Mouse (Mus musculus) bone marrow macrophage, adult 2 months (primary cell): ENCODE results near the gene Il21. TPM values are rescaled to one million over a fixed set of nuclear protein-coding genes. Genes with fewer than 3 reads are reported as not detected.

Experiments
- H3K27ac ChIP-seq: 2 replicates; pipeline ENCODE4 v1.5.1; 2012; ENCODE audit warnings: low read depth, low read length; ENCODE audit not compliant: insufficient read depth
- H3K4me1 ChIP-seq: 2 replicates; pipeline ENCODE4 v1.6.1; 2012; ENCODE audit warnings: low read length; ENCODE audit not compliant: control insufficient read depth, insufficient read depth
- H3K4me3 ChIP-seq: 2 replicates; pipeline ENCODE4 v1.5.1; 2012; ENCODE audit warnings: mild to moderate bottlenecking, low read length, moderate library complexity; ENCODE audit not compliant: insufficient read depth
- CTCF ChIP-seq: IDR thresholded peaks from 2 replicates; pipeline ENCODE4 v1.5.1; 2012; ENCODE audit warnings: low read depth, mild to moderate bottlenecking, low read length, moderate library complexity
- POLR2A ChIP-seq: IDR thresholded peaks from 2 replicates; pipeline ENCODE4 v1.6.1; 2012; ENCODE audit warnings: mild to moderate bottlenecking, low read depth, low read length, borderline replicate concordance
- polyA plus RNA-seq: library from polyadenylated mRNA; stranded (reverse); fragments of >200 nt; gene quantifications from 2 replicates; pipeline ENCODE4 v1.2.4, GENCODE M21; 2012; ENCODE audit not compliant: missing spikeins, insufficient read depth, insufficient read length

The Il21 gene
- polyA plus RNA-seq, result not detected in 2 replicates

DNA sequence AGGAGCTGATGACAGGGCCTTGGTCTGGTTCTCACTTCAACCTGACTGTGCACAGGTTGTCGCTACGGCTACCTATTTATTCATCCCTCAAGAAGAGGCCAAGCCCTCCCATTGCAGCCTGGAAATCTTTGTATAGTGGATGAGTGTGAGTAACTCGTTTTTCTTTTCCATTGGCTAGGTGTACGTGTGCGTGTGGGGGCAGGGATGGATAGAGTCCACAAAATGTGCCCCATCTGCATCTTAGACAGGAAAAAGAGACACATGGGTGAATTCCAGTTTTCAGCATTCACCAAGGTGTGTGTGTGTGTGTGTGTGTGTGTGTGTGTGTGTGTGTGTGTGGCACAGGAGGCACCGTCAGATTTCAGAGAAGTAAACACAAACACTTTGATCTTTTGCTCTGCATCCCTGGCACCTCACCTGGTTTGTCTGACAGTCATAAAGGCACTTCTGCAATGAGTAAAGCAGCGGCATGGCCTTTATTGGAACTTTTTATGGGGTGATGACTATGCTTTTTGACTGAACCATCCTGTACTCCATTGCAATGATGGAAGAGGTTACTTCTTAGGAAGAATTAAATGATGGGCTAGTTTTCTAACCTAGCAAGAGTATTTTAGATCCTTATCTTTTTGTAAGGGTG is at the start of gene Il21:
Il21 (minus strand) TSS at position 51 of the 637 bp plus-strand sequence.
- no peak for TF ChIP-seq POLR2A
- TF ChIP-seq CTCF, result no peak
- no peak within 1 kb of the TSS for H3K4me3 ChIP-seq
- H3K4me1 ChIP-seq, result no peaks in the 10 kb centered on the region

GRCm38 (mm10) chr3:37280871-37281270 is 48.4 kb upstream of the Il21 start:
- TF ChIP-seq CTCF, result no peak
- TF ChIP-seq POLR2A, result no peak
- H3K4me3 ChIP-seq, result peak overlapping the region; percentile 41
- peaks cover 12% of the 10 kb centered on the region for H3K4me1 ChIP-seq
- no peak overlapping the region for H3K27ac ChIP-seq

More for the DNA sequence above, at the start of gene Il21:
- H3K27ac ChIP-seq, result no peak within 1 kb of the TSS

DNA sequence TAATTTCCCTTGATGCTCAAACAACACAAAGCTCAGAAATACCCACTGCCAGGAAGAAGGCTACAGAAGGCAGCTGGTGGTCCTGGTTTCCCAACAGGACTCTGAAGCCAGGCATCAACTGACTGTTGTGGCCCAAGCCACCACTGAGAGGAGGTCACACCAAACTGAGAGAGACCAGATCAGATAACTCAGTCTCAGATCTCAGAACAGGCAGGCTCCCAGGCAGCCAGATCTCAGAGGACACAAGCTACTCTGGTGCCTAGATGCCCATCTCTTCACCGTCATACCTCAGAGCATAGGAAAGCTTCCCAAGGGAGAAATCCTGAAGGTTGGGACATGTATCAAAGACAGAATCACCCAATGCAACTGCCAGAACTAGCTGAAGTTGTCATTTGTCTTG is 47.8 kb upstream of the Il21 start:
- no peak overlapping the region for H3K4me3 ChIP-seq
- TF ChIP-seq POLR2A, result no peak

DNA sequence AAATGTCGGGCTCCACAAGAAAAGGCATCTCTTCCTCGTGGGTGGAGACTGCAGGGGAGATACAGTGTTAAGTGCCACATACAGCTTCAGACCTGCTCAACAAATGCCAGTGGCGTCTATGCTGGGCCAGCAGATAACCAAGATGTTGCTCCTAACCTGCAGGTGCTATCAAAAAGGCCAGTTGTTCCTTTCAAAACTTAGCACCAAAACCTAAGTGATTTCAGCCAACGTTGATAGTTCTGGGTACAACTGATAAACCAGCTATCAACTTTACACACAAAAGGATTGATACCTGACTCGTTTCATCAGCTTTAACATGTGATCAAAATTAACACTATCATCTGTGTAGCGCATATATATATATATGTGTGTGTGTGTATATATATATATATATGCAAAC is 42.2 kb upstream of the Il21 start:
- Histone ChIP-seq H3K4me3 (no peak overlapping the region), H3K27ac (no peak overlapping the region)
- TF ChIP-seq CTCF, result no peak
- no peak for TF ChIP-seq POLR2A

More for the DNA sequence above, 47.8 kb upstream of the Il21 start:
- Histone ChIP-seq H3K27ac (no peak overlapping the region), H3K4me1 (peaks cover 12% of the 10 kb centered on the region)

DNA sequence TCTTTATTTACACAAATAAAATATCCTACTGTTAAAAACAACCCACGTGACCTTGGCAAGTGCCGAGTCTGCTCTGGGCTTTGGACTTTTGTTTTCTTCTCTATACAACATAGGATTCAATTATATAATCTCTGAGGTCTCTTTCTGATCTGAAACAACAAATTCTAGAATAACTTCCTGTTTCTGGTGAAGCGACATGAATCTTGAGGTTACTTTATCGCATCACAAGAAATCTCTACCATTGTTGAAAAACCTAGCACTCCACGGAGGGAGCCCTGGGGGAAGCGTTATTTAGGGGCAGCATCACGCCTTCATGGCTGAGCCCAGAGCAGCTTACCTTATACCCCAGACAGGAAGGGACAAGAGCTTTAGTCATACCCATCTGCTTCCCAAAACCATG is 40.7 kb upstream of the Il21 start:
- Histone ChIP-seq H3K4me3 (no peak overlapping the region), H3K4me1 (0 out of 2 replicates have a peak, but pooled peaks cover 2% of the 10 kb centered on the region), H3K27ac (no peak overlapping the region)
- TF ChIP-seq CTCF (no peak), POLR2A (no peak)

More for the DNA sequence above, 42.2 kb upstream of the Il21 start:
- H3K4me1 ChIP-seq, result 0 out of 2 replicates have a peak, but pooled peaks cover 2% of the 10 kb centered on the region

GRCm38 (mm10) chr3:37271209-37271608 is 38.8 kb upstream of the Il21 start:
- TF ChIP-seq POLR2A (no peak), CTCF (peak; percentile 66)
- Histone ChIP-seq H3K4me3 (no peak overlapping the region), H3K4me1 (0 out of 2 replicates have a peak, but pooled peaks cover 2% of the 10 kb centered on the region), H3K27ac (no peak overlapping the region)

GRCm38 (mm10) chr3:37269926-37270325 is 37.5 kb upstream of the Il21 start:
- Histone ChIP-seq H3K4me1 (0 out of 2 replicates have a peak, but pooled peaks cover 2% of the 10 kb centered on the region), H3K4me3 (no peak overlapping the region), H3K27ac (no peak overlapping the region)
- no peak for TF ChIP-seq CTCF
- TF ChIP-seq POLR2A, result no peak

DNA sequence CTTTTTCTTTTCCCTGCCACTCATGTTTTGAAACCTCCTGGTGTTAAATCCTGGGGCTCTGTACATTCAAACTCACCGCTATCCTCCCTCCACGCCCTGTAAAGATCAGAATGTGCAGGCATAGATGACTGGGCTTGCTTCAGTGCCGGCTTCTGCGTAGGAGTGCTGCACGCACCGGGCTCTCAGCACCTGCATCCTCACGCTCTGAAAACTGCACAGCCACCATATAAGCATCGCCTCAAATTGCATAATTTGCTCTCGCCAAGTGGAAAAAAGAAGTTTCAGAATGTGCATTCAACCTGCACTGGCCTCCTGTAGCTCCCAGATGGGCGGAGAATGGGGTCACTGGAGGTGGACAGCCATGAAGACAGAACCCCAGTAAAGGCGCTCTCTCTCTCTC is 35.9 kb upstream of the Il21 start:
- no peak overlapping the region for H3K4me3 ChIP-seq
- TF ChIP-seq POLR2A, result no peak
- TF ChIP-seq CTCF, result no peak
- 0 out of 2 replicates have a peak, but pooled peaks cover 2% of the 10 kb centered on the region for H3K4me1 ChIP-seq
- no peak overlapping the region for H3K27ac ChIP-seq

DNA sequence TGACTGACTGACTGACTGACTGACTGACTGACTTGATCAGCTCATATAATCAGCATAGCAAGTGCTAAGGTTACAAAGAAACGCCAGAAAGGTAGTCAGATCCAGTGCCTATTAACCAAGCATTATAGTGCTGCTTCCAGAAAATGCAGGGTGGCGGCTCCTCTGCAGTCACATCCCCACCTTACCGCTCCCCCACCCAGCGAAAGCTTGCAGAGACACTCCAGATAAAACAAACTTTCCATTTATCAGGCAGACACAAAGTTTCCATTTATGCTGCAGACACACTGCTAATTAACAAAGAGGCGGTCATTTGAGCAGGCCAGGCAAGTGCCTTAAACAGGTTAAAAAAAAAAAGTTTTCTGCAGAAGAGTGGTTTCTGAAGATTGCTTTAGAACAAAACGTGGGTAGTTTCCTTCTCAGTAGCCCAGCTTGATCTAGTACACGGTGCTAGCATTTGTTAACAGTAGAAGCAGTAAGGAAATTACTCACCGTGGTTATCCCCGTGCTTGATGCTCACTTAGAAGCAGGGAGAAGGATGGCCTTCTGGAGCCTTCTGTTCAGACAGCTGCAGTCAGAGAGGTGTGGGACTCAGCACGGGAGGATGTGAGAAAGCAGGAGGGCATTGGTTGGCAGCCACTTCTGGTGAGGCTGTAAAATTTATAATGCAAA is 27.0 kb upstream of the Il21 start:
- Histone ChIP-seq H3K27ac (no peak overlapping the region), H3K4me3 (no peak overlapping the region), H3K4me1 (no peaks in the 10 kb centered on the region)
- no peak for TF ChIP-seq POLR2A
- no peak for TF ChIP-seq CTCF

GRCm38 (mm10) chr3:37257776-37258175 is 25.3 kb upstream of the Il21 start:
- TF ChIP-seq POLR2A (no peak), CTCF (no peak)
- Histone ChIP-seq H3K27ac (no peak overlapping the region), H3K4me1 (no peaks in the 10 kb centered on the region), H3K4me3 (no peak overlapping the region)
